Mouse (Mus musculus): ENCODE measurements around the gene Dnpep. TPM values are rescaled to one million over a fixed set of nuclear protein-coding genes. Genes with fewer than 3 reads are reported as not detected.

Gene Dnpep
- polyA plus RNA-seq, 1 experiment from 2014 or later: 112 TPM

DNA sequence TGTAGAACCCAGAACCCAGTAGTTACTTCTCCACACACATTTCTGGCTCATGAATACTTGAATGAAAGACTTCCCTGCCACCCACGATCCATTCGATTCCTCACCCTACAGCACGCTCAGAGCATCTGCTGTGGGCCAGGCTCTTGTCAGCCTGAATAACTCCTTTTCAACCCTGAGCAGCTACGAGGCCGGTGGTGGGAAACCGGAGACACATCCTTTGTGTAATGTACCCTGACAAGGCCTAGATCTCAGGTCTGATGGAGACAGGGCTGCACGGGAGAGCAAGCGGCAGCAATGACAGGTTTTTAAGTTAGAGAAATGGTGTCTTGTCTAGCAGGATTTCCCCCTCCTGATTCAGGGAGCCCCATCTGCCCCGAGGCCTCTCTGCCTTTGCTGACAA is 21.5 kb upstream of the Dnpep start:
- no peaks in the 10 kb centered on the region for H3K27me3 ChIP-seq (ENCODE audit: control insufficient read depth, insufficient read depth, low read length)
- peaks cover 33% of the 10 kb centered on the region for H3K4me1 ChIP-seq (ENCODE audit: control insufficient read depth, insufficient read depth, low read length)
- 32% methylated on average over 9 of the region's 9 CpGs for WGBS
- DNase-seq (ENCODE audit: low spot score) (no peak), ATAC-seq (ENCODE audit: insufficient number of reproducible peaks, low FRiP score, low TSS enrichment, low read depth) (no peak)
- no peaks in the 10 kb centered on the region for H3K36me3 ChIP-seq (ENCODE audit: control insufficient read depth, insufficient read depth, low read length)
- no peaks in the 10 kb centered on the region for H3K9me3 ChIP-seq (ENCODE audit: control insufficient read depth, low read length)
- H3K9ac ChIP-seq (ENCODE audit: low read length): no peak overlapping the region
- peak overlapping the region; percentile 78; the same call in 1 of the 2 replicates for H3K27ac ChIP-seq (replicated peaks; ENCODE audit: low read depth, low read length)
- 0 out of 2 replicates have a peak overlapping the region, but pooled peaks have one; percentile 31 for H3K4me2 ChIP-seq (ENCODE audit: low read depth, severe bottlenecking)
- no peak overlapping the region for H3K4me3 ChIP-seq (ENCODE audit: low read depth, low read length)

DNA sequence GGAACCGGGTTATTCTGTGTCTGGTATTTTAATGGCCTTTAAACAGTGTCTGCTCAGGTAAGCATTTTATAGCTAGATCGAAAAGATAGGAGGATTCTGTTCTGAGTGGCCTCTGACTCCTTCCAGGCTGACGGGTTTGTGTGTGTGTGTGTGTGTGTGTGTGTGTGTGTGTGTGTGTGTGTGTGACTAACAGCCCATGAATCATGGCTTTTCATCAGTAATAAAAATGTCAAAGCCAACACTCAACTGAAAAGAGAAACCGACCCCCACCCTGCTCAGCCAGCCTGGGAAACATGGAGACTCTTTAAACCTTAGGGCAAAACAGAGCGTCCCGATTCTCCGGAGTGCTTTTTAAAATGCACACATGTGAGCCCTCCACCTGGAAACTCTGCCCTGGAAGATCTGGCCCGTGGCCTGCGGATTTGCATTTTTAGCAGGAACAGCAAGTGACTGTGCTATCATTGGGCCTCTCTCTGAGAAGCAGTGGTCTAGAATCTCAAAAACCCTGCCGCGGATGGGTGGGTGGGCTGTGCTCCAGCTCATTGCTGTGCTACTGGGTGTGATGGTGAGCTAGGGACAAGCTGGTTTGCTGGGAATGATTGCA is 20.4 kb upstream of the Dnpep start:
- Histone ChIP-seq H3K36me3 (ENCODE audit: control insufficient read depth, insufficient read depth, low read length) (no peaks in the 10 kb centered on the region), H3K4me1 (ENCODE audit: control insufficient read depth, insufficient read depth, low read length) (peaks cover 25% of the 10 kb centered on the region), H3K4me3 (ENCODE audit: low read depth, low read length) (no peak overlapping the region), H3K9ac (ENCODE audit: low read length) (no peak overlapping the region), H3K27me3 (ENCODE audit: control insufficient read depth, insufficient read depth, low read length) (no peaks in the 10 kb centered on the region), H3K4me2 (ENCODE audit: low read depth, severe bottlenecking) (peak overlapping the region; percentile 31; the same call in 1 of the 2 replicates), H3K27ac (replicated peaks; ENCODE audit: low read depth, low read length) (peak overlapping the region; percentile 78), H3K9me3 (ENCODE audit: control insufficient read depth, low read length) (no peaks in the 10 kb centered on the region)
- ATAC-seq (ENCODE audit: insufficient number of reproducible peaks, low FRiP score, low TSS enrichment, low read depth) (peak; percentile 41; the same call in 1 of the 2 replicates), DNase-seq (ENCODE audit: low spot score) (peak; percentile 69)
- WGBS: 4% methylated on average over 11 of the region's 11 CpGs

DNA sequence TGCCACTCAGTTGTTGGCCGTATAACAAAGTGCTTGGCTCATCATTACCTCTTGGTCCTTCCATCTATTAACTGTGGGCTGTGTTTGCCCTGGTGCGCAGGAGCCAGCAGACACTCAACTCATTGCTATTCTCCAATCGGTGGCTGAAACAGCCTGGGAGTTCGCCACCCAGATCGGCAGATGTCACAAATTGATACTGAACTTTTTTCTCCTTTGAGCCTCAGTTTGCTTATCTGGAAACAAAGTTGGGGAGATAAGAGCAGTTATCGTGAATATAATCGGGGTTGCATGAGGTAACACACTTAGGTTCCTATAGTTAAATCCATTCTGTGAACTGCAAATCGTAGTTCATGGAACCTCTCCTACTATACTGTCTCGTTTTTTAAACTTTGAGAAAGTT is 19.3 kb upstream of the Dnpep start:
- no peaks in the 10 kb centered on the region for H3K9me3 ChIP-seq (ENCODE audit: control insufficient read depth, low read length)
- no peaks in the 10 kb centered on the region for H3K27me3 ChIP-seq (ENCODE audit: control insufficient read depth, insufficient read depth, low read length)
- ATAC-seq (ENCODE audit: insufficient number of reproducible peaks, low FRiP score, low TSS enrichment, low read depth): no peak
- no peaks in the 10 kb centered on the region for H3K36me3 ChIP-seq (ENCODE audit: control insufficient read depth, insufficient read depth, low read length)
- no peak overlapping the region for H3K27ac ChIP-seq (replicated peaks; ENCODE audit: low read depth, low read length)
- no peak overlapping the region for H3K4me3 ChIP-seq (ENCODE audit: low read depth, low read length)
- 52% methylated on average over 9 of the region's 9 CpGs for WGBS
- DNase-seq (ENCODE audit: low spot score): no peak
- H3K9ac ChIP-seq (ENCODE audit: low read length): no peak overlapping the region
- peaks cover 25% of the 10 kb centered on the region for H3K4me1 ChIP-seq (ENCODE audit: control insufficient read depth, insufficient read depth, low read length)
- H3K4me2 ChIP-seq (ENCODE audit: low read depth, severe bottlenecking): no peak overlapping the region

DNA sequence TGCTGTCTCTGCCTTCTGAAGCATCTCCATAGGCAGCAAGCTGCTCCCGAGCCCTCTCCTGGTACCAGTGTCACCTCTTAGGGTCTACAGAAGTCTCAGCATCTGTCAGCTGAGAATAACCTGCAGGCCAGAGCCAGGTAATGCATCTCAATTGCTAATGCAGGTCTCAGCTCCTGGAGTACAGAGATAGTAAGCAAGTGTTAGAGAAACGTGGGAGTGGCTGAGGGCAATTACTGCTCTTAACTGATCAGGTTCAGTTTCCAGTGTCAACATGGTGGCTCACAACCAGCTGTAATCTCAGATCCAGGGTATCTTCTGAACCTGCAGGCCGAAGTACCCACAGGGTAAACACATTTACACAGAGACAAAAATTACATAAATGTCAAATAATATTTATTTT is 18.7 kb upstream of the Dnpep start:
- ATAC-seq (ENCODE audit: insufficient number of reproducible peaks, low FRiP score, low TSS enrichment, low read depth) (no peak), DNase-seq (ENCODE audit: low spot score) (no peak)
- 41% methylated on average over 3 of the region's 3 CpGs for WGBS
- Histone ChIP-seq H3K4me2 (ENCODE audit: low read depth, severe bottlenecking) (no peak overlapping the region), H3K36me3 (ENCODE audit: control insufficient read depth, insufficient read depth, low read length) (no peaks in the 10 kb centered on the region), H3K27me3 (ENCODE audit: control insufficient read depth, insufficient read depth, low read length) (no peaks in the 10 kb centered on the region), H3K27ac (replicated peaks; ENCODE audit: low read depth, low read length) (no peak overlapping the region), H3K9ac (ENCODE audit: low read length) (no peak overlapping the region), H3K9me3 (ENCODE audit: control insufficient read depth, low read length) (no peaks in the 10 kb centered on the region), H3K4me1 (ENCODE audit: control insufficient read depth, insufficient read depth, low read length) (peaks cover 25% of the 10 kb centered on the region), H3K4me3 (ENCODE audit: low read depth, low read length) (no peak overlapping the region)

DNA sequence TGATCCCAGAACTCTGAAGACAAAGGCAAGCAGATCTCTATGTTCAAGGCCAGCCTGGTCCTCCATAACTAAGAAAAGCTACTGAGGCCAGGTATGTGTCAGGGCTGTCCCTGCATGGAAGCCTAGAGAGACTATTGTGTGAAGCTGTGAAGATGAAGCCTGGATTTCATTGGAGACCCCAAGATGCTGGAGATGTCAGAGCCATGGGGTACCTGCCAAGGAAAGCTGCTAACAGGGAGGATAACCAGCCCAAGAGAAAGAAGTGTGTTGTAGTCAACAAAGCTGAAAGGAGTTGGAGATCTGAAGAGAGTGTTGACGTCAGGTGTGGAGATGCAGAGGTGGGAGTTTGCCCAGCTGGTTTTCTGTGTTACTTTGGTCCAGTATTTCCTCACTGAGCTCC is 13.5 kb upstream of the Dnpep start:
- H3K9me3 ChIP-seq (ENCODE audit: control insufficient read depth, low read length): no peaks in the 10 kb centered on the region; the same call in 1 of the 2 replicates
- H3K27me3 ChIP-seq (ENCODE audit: control insufficient read depth, insufficient read depth, low read length): no peaks in the 10 kb centered on the region
- ATAC-seq (ENCODE audit: insufficient number of reproducible peaks, low FRiP score, low TSS enrichment, low read depth) (no peak), DNase-seq (ENCODE audit: low spot score) (no peak)
- H3K4me1 ChIP-seq (ENCODE audit: control insufficient read depth, insufficient read depth, low read length): no peaks in the 10 kb centered on the region
- no peaks in the 10 kb centered on the region for H3K36me3 ChIP-seq (ENCODE audit: control insufficient read depth, insufficient read depth, low read length)
- no peak overlapping the region for H3K27ac ChIP-seq (replicated peaks; ENCODE audit: low read depth, low read length)
- WGBS: 82% methylated on average over 1 of the region's 1 CpGs
- H3K9ac ChIP-seq (ENCODE audit: low read length): no peak overlapping the region
- H3K4me2 ChIP-seq (ENCODE audit: low read depth, severe bottlenecking): no peak overlapping the region
- H3K4me3 ChIP-seq (ENCODE audit: low read depth, low read length): no peak overlapping the region

DNA sequence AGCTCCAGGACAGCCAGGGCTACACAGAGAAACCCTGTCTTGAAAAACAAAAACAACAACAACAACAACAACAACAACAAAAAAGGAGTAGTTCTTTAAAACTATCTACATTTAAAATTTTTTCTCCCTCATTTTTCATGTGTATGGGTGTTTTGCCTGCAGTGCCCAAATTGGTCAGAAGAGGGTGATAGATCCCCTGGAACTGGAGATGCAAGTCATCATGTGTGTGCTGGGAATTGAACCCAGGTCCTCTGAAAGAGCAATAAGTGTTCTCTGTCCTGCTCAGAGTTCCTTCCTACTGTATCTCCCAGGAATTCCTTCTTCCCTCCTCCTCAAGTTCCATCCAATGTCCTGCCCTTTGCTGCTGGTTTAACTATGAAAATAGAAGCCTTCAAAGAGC is 9.7 kb upstream of the Dnpep start:
- H3K9ac ChIP-seq (ENCODE audit: low read length): no peak overlapping the region
- no peak for ATAC-seq (ENCODE audit: insufficient number of reproducible peaks, low FRiP score, low TSS enrichment, low read depth)
- H3K4me1 ChIP-seq (ENCODE audit: control insufficient read depth, insufficient read depth, low read length): no peaks in the 10 kb centered on the region
- H3K4me3 ChIP-seq (ENCODE audit: low read depth, low read length): no peak overlapping the region
- DNase-seq (ENCODE audit: low spot score): no peak
- no peak overlapping the region for H3K27ac ChIP-seq (replicated peaks; ENCODE audit: low read depth, low read length)
- no peaks in the 10 kb centered on the region; the same call in 1 of the 2 replicates for H3K9me3 ChIP-seq (ENCODE audit: control insufficient read depth, low read length)
- no peaks in the 10 kb centered on the region for H3K36me3 ChIP-seq (ENCODE audit: control insufficient read depth, insufficient read depth, low read length)
- no peaks in the 10 kb centered on the region for H3K27me3 ChIP-seq (ENCODE audit: control insufficient read depth, insufficient read depth, low read length)
- no peak overlapping the region for H3K4me2 ChIP-seq (ENCODE audit: low read depth, severe bottlenecking)

DNA sequence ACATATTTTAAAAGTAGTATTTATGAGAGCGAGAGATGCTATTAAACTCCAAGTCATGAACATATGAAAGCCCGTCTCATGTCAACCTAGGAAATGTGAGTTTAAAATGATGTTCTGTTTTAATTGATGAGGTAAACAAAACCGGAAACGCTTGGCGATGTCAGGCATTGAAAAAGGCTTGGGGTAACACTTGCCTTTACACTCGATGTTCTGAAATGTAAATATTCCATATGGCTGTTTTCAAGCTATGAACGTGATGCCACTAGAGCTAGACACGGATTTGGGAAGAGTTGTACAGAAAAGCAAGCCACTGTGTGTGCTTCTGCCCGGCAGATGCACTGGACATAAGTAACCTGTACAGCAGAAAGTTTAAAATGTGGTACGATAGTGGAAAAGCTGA is 1.4 kb upstream of the Dnpep start:
- Histone ChIP-seq H3K9me3 (ENCODE audit: control insufficient read depth, low read length) (no peaks in the 10 kb centered on the region), H3K27ac (replicated peaks; ENCODE audit: low read depth, low read length) (no peak overlapping the region)
- WGBS: 92% methylated on average over 10 of the region's 10 CpGs

DNA sequence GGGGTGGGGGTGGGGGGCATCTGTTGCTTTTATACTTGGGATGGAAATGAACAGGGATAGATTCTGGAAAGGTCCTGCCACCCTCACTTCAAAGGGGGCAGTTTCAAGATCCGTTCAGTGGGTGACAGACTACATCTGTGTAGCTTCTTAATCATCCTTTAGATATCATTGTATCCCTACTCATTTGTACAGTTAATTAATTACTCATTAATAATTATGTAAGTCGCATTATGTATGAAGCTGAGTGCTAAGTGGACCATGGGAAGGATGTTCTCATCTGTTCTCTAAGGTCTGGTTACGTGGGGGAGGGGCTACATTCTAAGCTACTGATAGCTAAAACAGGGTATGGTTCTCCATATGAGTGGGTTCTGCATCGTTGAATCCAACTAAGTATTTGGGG is 946 bp upstream of the Dnpep start:
- ATAC-seq (ENCODE audit: insufficient number of reproducible peaks, low FRiP score, low TSS enrichment, low read depth) (no peak), DNase-seq (ENCODE audit: low spot score) (no peak)
- Histone ChIP-seq H3K36me3 (ENCODE audit: control insufficient read depth, insufficient read depth, low read length) (no peaks in the 10 kb centered on the region; the same call in none of the 2 replicates), H3K27me3 (ENCODE audit: control insufficient read depth, insufficient read depth, low read length) (no peaks in the 10 kb centered on the region), H3K4me1 (ENCODE audit: control insufficient read depth, insufficient read depth, low read length) (peaks cover 5% of the 10 kb centered on the region; the same call in 1 of the 2 replicates), H3K4me2 (ENCODE audit: low read depth, severe bottlenecking) (no peak overlapping the region), H3K4me3 (ENCODE audit: low read depth, low read length) (no peak overlapping the region), H3K9ac (ENCODE audit: low read length) (no peak overlapping the region), H3K9me3 (ENCODE audit: control insufficient read depth, low read length) (no peaks in the 10 kb centered on the region), H3K27ac (replicated peaks; ENCODE audit: low read depth, low read length) (no peak overlapping the region)
- WGBS: 91% methylated on average over 4 of the region's 4 CpGs

More for the DNA sequence above, 1.4 kb upstream of the Dnpep start:
- no peak for ATAC-seq (ENCODE audit: insufficient number of reproducible peaks, low FRiP score, low TSS enrichment, low read depth)
- Histone ChIP-seq H3K4me3 (ENCODE audit: low read depth, low read length) (no peak overlapping the region), H3K9ac (ENCODE audit: low read length) (no peak overlapping the region), H3K36me3 (ENCODE audit: control insufficient read depth, insufficient read depth, low read length) (no peaks in the 10 kb centered on the region; the same call in 1 of the 2 replicates), H3K27me3 (ENCODE audit: control insufficient read depth, insufficient read depth, low read length) (no peaks in the 10 kb centered on the region), H3K4me1 (ENCODE audit: control insufficient read depth, insufficient read depth, low read length) (peaks cover 5% of the 10 kb centered on the region; the same call in 1 of the 2 replicates), H3K4me2 (ENCODE audit: low read depth, severe bottlenecking) (no peak overlapping the region)
- DNase-seq (ENCODE audit: low spot score): no peak

DNA sequence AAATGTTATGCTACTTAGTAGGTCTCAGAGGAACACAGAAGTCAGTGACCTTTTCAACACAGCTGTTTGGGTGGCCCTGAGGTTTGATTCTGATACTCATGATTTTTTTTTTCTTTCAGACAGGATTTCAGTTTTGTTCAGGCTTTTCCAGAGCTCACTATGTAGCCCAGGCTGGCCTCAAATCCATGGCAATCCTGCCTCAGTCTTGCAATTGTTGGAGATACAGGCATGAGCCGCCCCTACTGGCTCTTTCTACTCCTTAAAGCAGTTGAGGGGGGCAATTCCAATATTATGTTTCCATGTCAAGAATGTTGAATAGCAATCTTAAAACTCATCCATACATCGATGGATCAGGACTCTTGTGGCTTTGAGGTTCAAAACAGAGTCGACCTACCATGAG is 511 bp upstream of the Dnpep start:
- ATAC-seq (ENCODE audit: insufficient number of reproducible peaks, low FRiP score, low TSS enrichment, low read depth): no peak
- H3K9ac ChIP-seq (ENCODE audit: low read length): no peak overlapping the region
- H3K27ac ChIP-seq (replicated peaks; ENCODE audit: low read depth, low read length): 0 out of 2 replicates have a peak overlapping the region, but pooled peaks have one; percentile 36

More for the DNA sequence above, 511 bp upstream of the Dnpep start:
- Histone ChIP-seq H3K4me2 (ENCODE audit: low read depth, severe bottlenecking) (peak overlapping the region; percentile 33; the same call in 1 of the 2 replicates), H3K9me3 (ENCODE audit: control insufficient read depth, low read length) (no peaks in the 10 kb centered on the region), H3K36me3 (ENCODE audit: control insufficient read depth, insufficient read depth, low read length) (peaks cover 3% of the 10 kb centered on the region), H3K4me3 (ENCODE audit: low read depth, low read length) (0 out of 2 replicates have a peak overlapping the region, but pooled peaks have one; percentile 6), H3K4me1 (ENCODE audit: control insufficient read depth, insufficient read depth, low read length) (peaks cover 5% of the 10 kb centered on the region; the same call in 1 of the 2 replicates), H3K27me3 (ENCODE audit: control insufficient read depth, insufficient read depth, low read length) (no peaks in the 10 kb centered on the region)
- 75% methylated on average over 3 of the region's 3 CpGs for WGBS
- peak; percentile 32 for DNase-seq (ENCODE audit: low spot score)

Measured in limb, embryonic 11.5 days (tissue).